Mouse (Mus musculus): ENCODE data around the gene Klc3.

The Klc3 gene

GRCm38 (mm10) chr7:19359892-19360641, 43.8 kb downstream of the Klc3 start:
- DNase-seq (ENCODE audit: low spot score in 2 of 2), result peak; percentile 68 to 72

- peak; percentile 85 to 87 for DNase-seq (ENCODE audit: low spot score in 2 of 2)
These were observed 44.5 kb downstream of the Klc3 start, which contains the start of the genes Cd3eap and Ppp1r13l for GRCm38 (mm10) chr7:19359299-19359891. Gene Cd3eap (minus strand): TSS chr7:19359483. Gene Ppp1r13l (plus strand): TSS chr7:19359749.

GRCm38 (mm10) chr7:19358634-19359033, 45.3 kb downstream of the Klc3 start:
- no peak for DNase-seq (ENCODE audit: low spot score in 2 of 2)

GRCm38 (mm10) chr7:19357381-19358375, 46.2 kb downstream of the Klc3 start:
- DNase-seq (ENCODE audit: low spot score in 2 of 2), result no peak

- DNase-seq (ENCODE audit: low spot score in 2 of 2), result no peak
These were observed 47.6 kb downstream of the Klc3 start for GRCm38 (mm10) chr7:19356311-19356710.

- no peak for DNase-seq (ENCODE audit: low spot score in 2 of 2)
These were observed 48.9 kb downstream of the Klc3 start for GRCm38 (mm10) chr7:19354991-19355390.

- no peak for DNase-seq (ENCODE audit: low spot score in 2 of 2)
These were observed 53.7 kb downstream of the Klc3 start for GRCm38 (mm10) chr7:19350221-19350620.

GRCm38 (mm10) chr7:19349188-19349915, 54.6 kb downstream of the Klc3 start:
- DNase-seq (ENCODE audit: low spot score in 2 of 2), result no peak

GRCm38 (mm10) chr7:19344938-19345471, 58.9 kb downstream of the Klc3 start:
- DNase-seq (ENCODE audit: low spot score in 2 of 2), result peak; percentile 94 to 96

Measured in right cerebral cortex, postnatal 36 days (tissue).